Mouse (Mus musculus): ENCODE measurements at regions not wholly inside any gene's neighbourhood (a gene's known extent, or its start where the extent isn't known, plus 50 kb on each side); places are given as distances from the start of the nearest gene placed in this dataset.

- no peak for DNase-seq (ENCODE audit: low spot score in 2 of 2)
Observed at GRCm38 (mm10) chr11:24226755-24227154, 148.9 kb downstream of the Bcl11a start.

GRCm38 (mm10) chr11:24233376-24233775, 155.5 kb downstream of the Bcl11a start:
- no peak for DNase-seq (ENCODE audit: low spot score in 2 of 2)

- no peak for DNase-seq (ENCODE audit: low spot score in 2 of 2)
Observed at GRCm38 (mm10) chr11:24233821-24234220, 156.0 kb downstream of the Bcl11a start.

GRCm38 (mm10) chr11:24234422-24234821, 156.6 kb downstream of the Bcl11a start:
- no peak for DNase-seq (ENCODE audit: low spot score in 2 of 2)

- DNase-seq (ENCODE audit: low spot score in 2 of 2): no peak
Observed at GRCm38 (mm10) chr11:24235326-24235725, 157.5 kb downstream of the Bcl11a start.

GRCm38 (mm10) chr11:24239631-24240030, 161.8 kb downstream of the Bcl11a start:
- no peak for DNase-seq (ENCODE audit: low spot score in 2 of 2)

- no peak for DNase-seq (ENCODE audit: low spot score in 2 of 2)
Observed at GRCm38 (mm10) chr11:24242096-24242495, 164.2 kb downstream of the Bcl11a start.

GRCm38 (mm10) chr11:24242888-24243287, 165.0 kb downstream of the Bcl11a start:
- DNase-seq (ENCODE audit: low spot score in 2 of 2): no peak

- no peak for DNase-seq (ENCODE audit: low spot score in 2 of 2)
Observed at GRCm38 (mm10) chr11:24245390-24245789, 167.5 kb downstream of the Bcl11a start.

GRCm38 (mm10) chr11:24246314-24246713, 168.5 kb downstream of the Bcl11a start:
- no peak for DNase-seq (ENCODE audit: low spot score in 2 of 2)

GRCm38 (mm10) chr11:24247285-24247684, 169.4 kb downstream of the Bcl11a start:
- no peak for DNase-seq (ENCODE audit: low spot score in 2 of 2)

- no peak for DNase-seq (ENCODE audit: low spot score in 2 of 2)
Observed at GRCm38 (mm10) chr11:24251516-24251915, 173.7 kb downstream of the Bcl11a start.

- DNase-seq (ENCODE audit: low spot score in 2 of 2): no peak
Observed at GRCm38 (mm10) chr11:24255201-24256060, 177.6 kb downstream of the Bcl11a start.

GRCm38 (mm10) chr11:24257741-24258140, 179.9 kb downstream of the Bcl11a start:
- no peak for DNase-seq (ENCODE audit: low spot score in 2 of 2)

- DNase-seq (ENCODE audit: low spot score in 2 of 2): no peak
Observed at GRCm38 (mm10) chr11:24258340-24258739, 180.5 kb downstream of the Bcl11a start.

GRCm38 (mm10) chr11:24259668-24260067, 181.8 kb downstream of the Bcl11a start:
- DNase-seq (ENCODE audit: low spot score in 2 of 2): no peak

GRCm38 (mm10) chr11:24269046-24269445, 191.2 kb downstream of the Bcl11a start:
- no peak for DNase-seq (ENCODE audit: low spot score in 2 of 2)

GRCm38 (mm10) chr11:24281628-24282027, 203.8 kb downstream of the Bcl11a start:
- DNase-seq (ENCODE audit: low spot score in 2 of 2): no peak

- no peak for DNase-seq (ENCODE audit: low spot score in 2 of 2)
Observed at GRCm38 (mm10) chr11:24282556-24282955, 204.7 kb downstream of the Bcl11a start.

- no peak for DNase-seq (ENCODE audit: low spot score in 2 of 2)
Observed at GRCm38 (mm10) chr11:24286129-24287108, 208.6 kb downstream of the Bcl11a start.

- DNase-seq (ENCODE audit: low spot score in 2 of 2): no peak
Observed at GRCm38 (mm10) chr11:24293209-24293608, 215.4 kb downstream of the Bcl11a start.
